ENCODE assay signal across 8 mouse cellular contexts in genomic region chr16:5203200-5203599, GRCm38 (mm10). TPM values are rescaled to one million over a fixed set of nuclear protein-coding genes. Genes with fewer than 3 reads are reported as not detected.
DNase-seq lines count a peak whose midpoint lies in the region; ATAC-seq and TF ChIP-seq lines count a peak whose summit lies in the region.

No protein-coding gene starts in this region.

- peak; percentile 8 to 28 for DNase-seq in lung, adult 18-20 months
- DNase-seq in lung, postnatal 10 days: no peak
- DNase-seq in limb, embryonic 11.5 days (ENCODE audit: low spot score): no peak
- peak; percentile 43 for DNase-seq in thymus, postnatal 25 days
- DNase-seq in gastrocnemius, postnatal 4 days (ENCODE audit: low spot score in 2 of 2): no peak

- H3K4me3 ChIP-seq in bone marrow, adult 2 months (replicated peaks; ENCODE audit: control insufficient read depth, low read depth, low read length): peak overlapping the region; percentile 99
- H3K4me3 ChIP-seq in heart, embryonic 16.5 days (ENCODE audit: low read length): peak overlapping the region; percentile 88
- H3K4me3 ChIP-seq in limb, embryonic 11.5 days (ENCODE audit: low read depth, low read length): peak overlapping the region; percentile 84
- peak overlapping the region; percentile 86 for H3K4me3 ChIP-seq in midbrain, embryonic 13.5 days (replicated peaks)

- no peaks in the 10 kb centered on the region for H3K27me3 ChIP-seq in heart, embryonic 16.5 days (ENCODE audit: control insufficient read depth, insufficient read depth, low read length)
- no peaks in the 10 kb centered on the region for H3K27me3 ChIP-seq in limb, embryonic 11.5 days (ENCODE audit: control insufficient read depth, insufficient read depth, low read length)
- peaks cover 20% of the 10 kb centered on the region for H3K27me3 ChIP-seq in midbrain, embryonic 13.5 days

- peak overlapping the region; percentile 85 for H3K27ac ChIP-seq in bone marrow, adult 2 months (ENCODE audit: control insufficient read depth, insufficient read depth, low read depth, low read length, poor library complexity)
- no peak overlapping the region for H3K27ac ChIP-seq in heart, embryonic 16.5 days (ENCODE audit: low read length)
- no peak overlapping the region for H3K27ac ChIP-seq in limb, embryonic 11.5 days (replicated peaks; ENCODE audit: low read depth, low read length)
- H3K27ac ChIP-seq in midbrain, embryonic 13.5 days: no peak overlapping the region

- H3K9me3 ChIP-seq in heart, embryonic 16.5 days (replicated peaks; ENCODE audit: control insufficient read depth, low read length): no peaks in the 10 kb centered on the region
- H3K9me3 ChIP-seq in limb, embryonic 11.5 days (ENCODE audit: control insufficient read depth, low read length): no peaks in the 10 kb centered on the region
- no peaks in the 10 kb centered on the region for H3K9me3 ChIP-seq in midbrain, embryonic 13.5 days

- ATAC-seq in heart, embryonic 16.5 days (replicated peaks; ENCODE audit: extremely low read depth, insufficient read depth, low FRiP score): peak; percentile 28
- ATAC-seq in limb, embryonic 11.5 days (ENCODE audit: insufficient number of reproducible peaks, low FRiP score, low TSS enrichment, low read depth): 0 out of 2 replicates have a peak, but pooled peaks have one; percentile 17
- peak; percentile 71 for ATAC-seq in midbrain, embryonic 13.5 days

- no peak for TF ChIP-seq CTCF in bone marrow, adult 2 months (IDR thresholded peaks at IDR 0.05; ENCODE audit: control insufficient read depth, insufficient read depth, low read length)

- peaks cover 1% of the 10 kb centered on the region; the same call in 1 of the 2 replicates for H3K4me1 ChIP-seq in bone marrow, adult 2 months (ENCODE audit: control insufficient read depth, insufficient read depth, low read length)
- peaks cover 6% of the 10 kb centered on the region for H3K4me1 ChIP-seq in heart, embryonic 16.5 days (ENCODE audit: control insufficient read depth, insufficient read depth, low read length)
- peaks cover 5% of the 10 kb centered on the region; the same call in 1 of the 2 replicates for H3K4me1 ChIP-seq in limb, embryonic 11.5 days (ENCODE audit: control insufficient read depth, insufficient read depth, low read length)
- peaks cover 11% of the 10 kb centered on the region for H3K4me1 ChIP-seq in midbrain, embryonic 13.5 days (replicated peaks)

- under 1% methylated on average over 36 of the region's 36 CpGs for WGBS in bone marrow, adult 2 months
- WGBS in heart, embryonic 16.5 days: under 1% methylated on average over 36 of the region's 36 CpGs
- WGBS in limb, embryonic 11.5 days: 2% methylated on average over 36 of the region's 36 CpGs
- WGBS in midbrain, embryonic 13.5 days: 2% methylated on average over 36 of the region's 36 CpGs

- peak overlapping the region; percentile 98 for H3K4me2 ChIP-seq in heart, embryonic 16.5 days (ENCODE audit: low read depth, low read length)
- peak overlapping the region; percentile 96 for H3K4me2 ChIP-seq in limb, embryonic 11.5 days (ENCODE audit: low read depth, severe bottlenecking)
- peak overlapping the region; percentile 96 for H3K4me2 ChIP-seq in midbrain, embryonic 13.5 days (replicated peaks)

- H3K9ac ChIP-seq in heart, embryonic 16.5 days (ENCODE audit: low read length): peak overlapping the region; percentile 81
- peak overlapping the region; percentile 57 for H3K9ac ChIP-seq in limb, embryonic 11.5 days (ENCODE audit: low read length)
- peak overlapping the region; percentile 69 for H3K9ac ChIP-seq in midbrain, embryonic 13.5 days (replicated peaks)

- peak; percentile 31; the same call in 1 of the 2 replicates for TF ChIP-seq POLR2A in bone marrow, adult 2 months (IDR thresholded peaks at IDR 0.05; ENCODE audit: borderline replicate concordance, control insufficient read depth, low read depth, low read length)

- no peaks in the 10 kb centered on the region for H3K36me3 ChIP-seq in heart, embryonic 16.5 days (ENCODE audit: control insufficient read depth, insufficient read depth)
- no peaks in the 10 kb centered on the region for H3K36me3 ChIP-seq in limb, embryonic 11.5 days (ENCODE audit: control insufficient read depth, insufficient read depth, low read length)
- peaks cover 6% of the 10 kb centered on the region for H3K36me3 ChIP-seq in midbrain, embryonic 13.5 days

RNA-seq across cellular contexts. Expression of gene Nagpa, which starts 0.6 kb away (rescaled TPM):
- polyA plus RNA-seq in bone marrow, adult 2 months (2011; ENCODE audit: insufficient read depth, insufficient read length, low replicate concordance, missing spikeins): 3.9 and 10.6 TPM in 2 replicates
- polyA plus RNA-seq in heart, embryonic 16.5 days (2015; fragmentation: Nextera tagmentation; extraction: Ambion mirVana): 17.7 and 18.1 TPM in 2 replicates
- polyA plus RNA-seq in limb, embryonic 11.5 days (2014; fragmentation: Nextera tagmentation; extraction: Ambion mirVana): 16.6 and 16.9 TPM in 2 replicates
- polyA plus RNA-seq in midbrain, embryonic 13.5 days (2015; fragmentation: Nextera tagmentation; extraction: Ambion mirVana): 8.6 and 10.1 TPM in 2 replicates
- 10 to 100 TPM in 1 of 2 experiments, 1 to 10 TPM in 1; 7.6 to 10.5 TPM for total RNA-seq in gastrocnemius, postnatal 4 days (2021)

RNA-seq across cellular contexts. Expression of gene AU021092, which starts 18.9 kb away (rescaled TPM):
- not detected in 2 replicates for polyA plus RNA-seq in bone marrow, adult 2 months (2011; ENCODE audit: insufficient read depth, insufficient read length, low replicate concordance, missing spikeins)
- 7.2 and 12.9 TPM in 2 replicates for polyA plus RNA-seq in heart, embryonic 16.5 days (2015; fragmentation: Nextera tagmentation; extraction: Ambion mirVana)
- polyA plus RNA-seq in limb, embryonic 11.5 days (2014; fragmentation: Nextera tagmentation; extraction: Ambion mirVana): 1.5 and 1.6 TPM in 2 replicates
- polyA plus RNA-seq in midbrain, embryonic 13.5 days (2015; fragmentation: Nextera tagmentation; extraction: Ambion mirVana): 11.7 and 12.2 TPM in 2 replicates
- 1 to 10 TPM; 8.1 to 8.2 TPM for total RNA-seq in gastrocnemius, postnatal 4 days (2021)

RNA-seq across cellular contexts. Expression of gene Alg1, which starts 30.2 kb away (rescaled TPM):
- polyA plus RNA-seq in bone marrow, adult 2 months (2011; ENCODE audit: insufficient read depth, insufficient read length, low replicate concordance, missing spikeins): 11.1 and 15.4 TPM in 2 replicates
- 29.0 and 30.3 TPM in 2 replicates for polyA plus RNA-seq in heart, embryonic 16.5 days (2015; fragmentation: Nextera tagmentation; extraction: Ambion mirVana)
- polyA plus RNA-seq in limb, embryonic 11.5 days (2014; fragmentation: Nextera tagmentation; extraction: Ambion mirVana): 24.7 and 26.1 TPM in 2 replicates
- 30.8 and 35.3 TPM in 2 replicates for polyA plus RNA-seq in midbrain, embryonic 13.5 days (2015; fragmentation: Nextera tagmentation; extraction: Ambion mirVana)
- 10 to 100 TPM; 17.0 to 17.6 TPM for total RNA-seq in gastrocnemius, postnatal 4 days (2021)

RNA-seq across cellular contexts. Expression of gene Eef2kmt, which starts 52.6 kb away (rescaled TPM):
- 4.1 and 6.3 TPM in 2 replicates for polyA plus RNA-seq in bone marrow, adult 2 months (2011; ENCODE audit: insufficient read depth, insufficient read length, low replicate concordance, missing spikeins)
- polyA plus RNA-seq in heart, embryonic 16.5 days (2015; fragmentation: Nextera tagmentation; extraction: Ambion mirVana): 25.7 and 26.2 TPM in 2 replicates
- polyA plus RNA-seq in limb, embryonic 11.5 days (2014; fragmentation: Nextera tagmentation; extraction: Ambion mirVana): 14.5 and 15.8 TPM in 2 replicates
- polyA plus RNA-seq in midbrain, embryonic 13.5 days (2015; fragmentation: Nextera tagmentation; extraction: Ambion mirVana): 8.1 and 8.5 TPM in 2 replicates
- total RNA-seq in gastrocnemius, postnatal 4 days (2021): 10 to 100 TPM; 17.1 to 18.1 TPM

RNA-seq across cellular contexts. Expression of gene Sec14l5, which starts 56.3 kb away (rescaled TPM):
- polyA plus RNA-seq in bone marrow, adult 2 months (2011; ENCODE audit: insufficient read depth, insufficient read length, low replicate concordance, missing spikeins): 4.4 and 20.8 TPM in 2 replicates
- 0.08 and 0.14 TPM in 2 replicates for polyA plus RNA-seq in heart, embryonic 16.5 days (2015; fragmentation: Nextera tagmentation; extraction: Ambion mirVana)
- not detected in 2 replicates for polyA plus RNA-seq in limb, embryonic 11.5 days (2014; fragmentation: Nextera tagmentation; extraction: Ambion mirVana)
- polyA plus RNA-seq in midbrain, embryonic 13.5 days (2015; fragmentation: Nextera tagmentation; extraction: Ambion mirVana): 0.98 and 1.1 TPM in 2 replicates
- total RNA-seq in gastrocnemius, postnatal 4 days (2021): 1 to 10 TPM; 5.7 to 7.3 TPM

Comparison
In these comparisons a context has a peak if more than half of its experiments do, and no peak if none do; other contexts are left out.
1. DNase-seq: peak in lung, adult 18-20 months (2 of 2) and thymus, postnatal 25 days (single experiment); none in lung, postnatal 10 days (single experiment), limb, embryonic 11.5 days (single experiment) and gastrocnemius, postnatal 4 days (0 of 2).
2. ATAC-seq: peak in every context shown above with its lines; median percentile 71 in midbrain, embryonic 13.5 days; 28 in heart, embryonic 16.5 days; 17 in limb, embryonic 11.5 days.
3. Peak in every context shown above with its lines, with median percentiles within 50 percentile points of each other: H3K4me3 ChIP-seq, H3K4me2 ChIP-seq and H3K9ac ChIP-seq.